Mouse (Mus musculus) brain, embryonic 14.5 days (tissue): ENCODE results near the gene Trabd. TPM values are rescaled to one million over a fixed set of nuclear protein-coding genes. Genes with fewer than 3 reads are reported as not detected.

Experiments used
- DNase-seq: peaks from one replicate; pipeline ENCODE4 v3.0.0-alpha.2; 2011; ENCODE audit warnings: low read depth
- CTCF ChIP-seq: fragments of 200-500 bp; IDR thresholded peaks from 2 replicates; pipeline ENCODE4 v1.5.1; 2012; ENCODE audit warnings: inconsistent platforms, mild to moderate bottlenecking, moderate library complexity, borderline replicate concordance; ENCODE audit not compliant: insufficient read depth, insufficient read length; ENCODE audit errors: extremely low read depth
- POLR2A ChIP-seq: fragments of 200-500 bp; IDR thresholded peaks from 2 replicates; pipeline ENCODE4 v1.6.1; 2012; ENCODE audit warnings: mild to moderate bottlenecking, inconsistent platforms, borderline replicate concordance; ENCODE audit not compliant: poor library complexity, insufficient read depth, insufficient read length, severe bottlenecking; ENCODE audit errors: extremely low read depth
- polyA plus RNA-seq: library from polyadenylated mRNA; depleted of rRNA; stranded (reverse); fragments of >200 nt; gene quantifications from 2 replicates; pipeline ENCODE4 v1.2.3, GENCODE M21; 2012

The Trabd gene
- polyA plus RNA-seq, 1 experiment: 40.8 TPM

DNA sequence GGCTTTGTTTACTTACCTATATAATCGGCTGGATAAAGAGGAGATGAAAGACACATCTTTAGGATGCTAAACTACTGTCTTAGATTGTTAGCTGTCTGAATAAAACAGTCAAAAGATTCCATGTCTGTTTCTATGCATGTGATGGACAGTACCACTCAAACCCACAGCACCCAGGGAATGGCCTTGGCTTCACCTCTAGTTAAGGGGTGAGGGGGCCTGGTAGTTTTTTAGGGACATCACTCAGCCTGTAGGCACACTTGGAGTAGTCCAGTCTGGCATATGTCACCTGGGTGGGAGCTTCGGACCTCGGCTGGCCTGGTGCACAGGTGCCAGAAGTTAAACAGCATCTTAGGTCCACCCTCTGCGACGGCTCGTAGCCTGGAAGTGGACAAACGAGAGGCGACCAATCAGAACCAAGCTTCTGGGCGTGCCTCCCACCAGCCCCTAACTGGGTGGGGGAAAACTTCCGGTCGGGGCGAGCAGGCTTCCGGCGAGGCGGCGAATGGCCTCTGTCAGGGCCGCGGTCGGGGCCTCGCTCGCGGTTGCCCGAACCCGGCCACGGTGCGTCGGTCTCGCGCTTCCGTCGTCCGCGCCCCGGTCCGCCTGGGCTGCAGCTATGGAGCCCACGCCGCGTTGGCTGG lies 13.8 kb downstream of the Trabd start, which contains the start of gene Selenoo:
TSS of gene Selenoo (plus strand) at position 478 of the 641 bp plus-strand sequence.
- peak; percentile 96 for DNase-seq
- TF ChIP-seq POLR2A (peak; percentile 97), CTCF (no peak)

DNA sequence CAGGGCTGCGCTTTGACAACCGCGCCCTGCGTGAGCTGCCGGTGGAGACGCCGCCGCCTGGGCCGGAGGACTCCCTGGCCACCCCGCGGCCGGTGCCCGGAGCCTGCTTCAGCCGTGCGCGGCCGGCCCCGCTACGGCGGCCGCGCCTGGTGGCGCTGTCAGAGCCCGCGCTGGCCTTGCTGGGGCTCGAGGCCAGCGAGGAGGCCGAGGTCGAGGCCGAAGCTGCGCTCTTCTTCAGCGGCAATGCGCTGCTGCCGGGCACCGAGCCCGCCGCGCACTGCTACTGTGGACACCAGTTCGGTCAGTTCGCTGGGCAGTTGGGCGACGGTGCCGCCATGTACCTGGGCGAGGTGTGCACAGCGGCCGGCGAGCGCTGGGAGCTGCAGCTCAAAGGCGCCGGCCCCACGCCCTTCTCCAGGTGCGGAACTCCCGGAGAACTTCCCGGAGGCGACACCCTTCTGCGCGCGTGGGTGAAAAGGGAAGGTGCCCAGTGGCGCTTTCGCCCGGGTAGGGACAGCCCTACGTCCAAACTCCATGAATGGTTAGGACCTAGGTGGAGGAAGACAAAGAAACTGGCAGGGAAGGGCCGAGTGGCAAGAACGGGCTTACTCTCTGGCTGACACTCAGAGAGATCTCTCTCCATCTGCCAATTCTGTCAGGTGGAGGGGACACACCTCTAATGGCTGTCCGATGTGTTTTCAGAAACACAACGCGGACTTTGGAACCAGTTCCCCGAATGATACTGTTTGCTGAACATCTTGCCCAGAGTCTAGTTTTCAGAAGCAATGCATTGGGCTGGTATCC lies 14.5 kb downstream of the Trabd start:
- DNase-seq: peak; percentile 13
- TF ChIP-seq POLR2A: no peak
- TF ChIP-seq CTCF: no peak

DNA sequence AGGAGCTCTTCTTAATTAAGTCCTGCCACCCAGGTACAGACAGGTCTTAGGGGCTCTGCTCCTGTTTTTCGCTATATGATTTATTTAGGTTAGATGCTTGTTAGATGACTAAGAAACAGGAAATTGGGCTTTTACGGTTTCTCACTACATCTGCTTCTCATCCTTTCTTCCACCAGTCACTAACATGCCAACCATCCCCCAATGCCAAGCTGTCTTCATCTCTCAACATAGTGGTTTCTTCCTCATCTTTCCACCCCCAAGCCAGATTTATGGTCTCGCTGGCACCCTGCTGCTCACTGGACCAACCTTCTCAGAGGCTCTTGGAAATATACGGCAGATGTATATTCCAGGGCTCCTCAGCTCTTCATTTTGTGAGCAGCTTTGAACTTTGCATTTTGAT lies 15.7 kb downstream of the Trabd start:
- TF ChIP-seq POLR2A: no peak
- TF ChIP-seq CTCF: no peak
- no peak for DNase-seq

DNA sequence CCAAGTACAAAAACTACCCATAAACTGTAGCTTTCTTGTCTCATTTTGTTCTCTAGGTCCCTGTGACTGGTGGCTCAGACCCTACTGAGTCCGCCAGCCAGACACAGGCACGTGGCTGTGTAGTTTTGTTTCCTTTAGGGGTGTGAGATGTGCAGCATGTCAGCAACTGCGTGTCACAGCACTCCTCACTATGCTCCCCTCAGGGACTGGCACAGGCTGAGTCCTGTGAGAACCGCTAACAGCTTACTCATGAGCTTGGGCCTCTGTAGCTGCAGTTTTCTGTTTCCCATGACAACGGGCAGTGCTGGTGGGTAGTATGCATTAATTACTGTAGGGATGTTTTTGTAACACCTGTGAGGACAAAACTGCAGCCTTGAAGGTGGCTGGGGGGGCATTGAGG lies 17.3 kb downstream of the Trabd start:
- TF ChIP-seq POLR2A: no peak
- no peak for TF ChIP-seq CTCF
- DNase-seq: no peak

DNA sequence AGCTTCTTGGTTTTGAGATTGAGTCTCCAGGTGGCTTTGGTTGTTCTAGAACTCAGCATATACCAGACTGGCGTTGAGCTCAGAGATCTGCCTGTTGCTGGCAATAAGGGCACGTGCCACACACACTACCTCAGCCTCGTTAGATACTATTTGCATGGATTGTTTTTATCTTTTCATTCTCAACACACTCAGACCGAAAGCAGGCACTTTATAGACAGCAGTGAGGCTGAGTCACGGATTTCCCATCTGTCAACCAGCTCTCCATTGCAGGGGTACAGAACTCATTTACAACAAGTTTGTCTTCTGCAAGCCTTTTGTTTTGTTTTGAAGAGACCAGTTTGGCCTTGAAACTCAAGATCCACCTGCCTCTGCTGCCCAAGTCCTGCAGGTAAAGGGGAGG lies 22.5 kb downstream of the Trabd start:
- DNase-seq: no peak
- TF ChIP-seq POLR2A: no peak
- TF ChIP-seq CTCF: no peak

DNA sequence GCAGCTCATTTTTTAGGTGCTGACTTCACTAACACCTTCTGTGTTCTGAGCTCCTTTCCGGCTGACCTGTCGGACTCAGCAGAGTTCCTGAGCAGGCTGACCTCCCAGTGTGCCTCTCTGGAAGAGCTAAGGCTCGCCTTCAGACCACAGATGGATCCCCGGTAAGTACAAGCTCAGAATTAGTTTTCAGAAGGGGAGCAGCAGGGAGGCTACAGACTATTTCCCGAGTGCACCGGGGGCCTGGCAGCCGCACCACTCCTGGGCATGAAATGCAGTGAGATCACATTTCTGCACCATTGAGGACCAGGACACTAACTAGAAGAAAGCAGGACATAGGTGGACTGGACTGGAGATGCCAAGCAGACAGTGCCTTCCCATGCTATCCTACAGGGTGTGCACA lies 23.7 kb downstream of the Trabd start:
- TF ChIP-seq POLR2A (no peak), CTCF (no peak)
- no peak for DNase-seq

DNA sequence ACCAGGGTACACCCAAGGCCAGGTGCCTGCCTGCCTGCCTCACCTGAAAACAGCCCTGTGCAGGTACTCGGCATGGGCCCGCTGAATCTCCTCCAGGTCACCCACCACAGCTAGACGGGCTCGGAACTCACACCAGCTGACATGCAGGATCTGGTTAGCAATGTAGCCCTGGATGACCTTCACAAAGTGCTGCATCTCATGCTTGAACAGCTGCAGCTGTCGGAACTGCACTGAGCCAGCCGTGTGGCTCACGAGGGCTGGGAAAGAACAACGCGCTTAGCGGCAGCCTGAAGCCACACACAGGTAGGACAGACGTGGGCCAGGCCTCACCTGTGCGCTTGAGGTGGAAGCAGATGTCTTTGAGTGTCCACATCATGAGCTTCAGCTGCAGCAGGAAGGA lies 25.9 kb downstream of the Trabd start:
- no peak for DNase-seq
- no peak for TF ChIP-seq CTCF
- TF ChIP-seq POLR2A: no peak

DNA sequence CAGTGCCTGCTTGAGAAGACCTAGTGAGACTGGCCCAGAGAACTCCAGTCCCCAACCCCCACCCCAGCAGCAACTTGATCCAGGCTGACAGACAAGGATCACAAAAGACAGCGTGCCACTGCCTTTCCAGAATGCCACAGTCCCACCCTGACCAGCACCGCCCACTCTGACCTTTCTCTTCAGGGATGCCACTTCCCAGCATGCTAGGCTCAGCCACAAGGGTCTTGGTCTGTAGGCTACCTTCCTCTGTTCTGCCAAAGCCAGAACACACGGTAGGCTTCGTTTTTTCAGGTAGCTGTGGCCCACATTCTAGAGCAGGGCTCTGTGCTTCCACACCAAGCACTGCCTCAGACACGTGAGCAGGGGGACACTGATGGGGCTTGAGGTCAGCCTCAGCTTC lies 27.7 kb downstream of the Trabd start:
- DNase-seq: no peak
- no peak for TF ChIP-seq POLR2A
- TF ChIP-seq CTCF: no peak

DNA sequence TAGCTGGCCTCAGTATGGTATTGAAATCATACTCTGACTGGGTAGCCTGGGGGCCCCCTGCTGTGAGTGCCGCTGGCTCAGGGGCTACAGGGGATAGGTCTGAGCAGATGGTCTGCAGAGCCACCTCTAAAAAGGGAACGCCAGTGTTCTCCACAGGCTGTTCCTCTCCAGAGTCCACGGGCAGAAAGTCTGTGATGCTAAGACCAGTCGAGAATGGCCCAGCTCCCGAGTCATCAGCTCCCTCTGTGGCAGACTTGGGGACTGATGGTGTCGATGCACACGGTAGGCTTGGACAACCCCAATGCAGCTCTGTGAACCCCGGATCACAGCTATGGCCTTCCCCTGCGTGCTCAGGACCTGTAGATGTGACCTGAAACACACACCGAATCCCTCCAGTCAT lies 29.0 kb downstream of the Trabd start:
- DNase-seq: no peak
- no peak for TF ChIP-seq CTCF
- no peak for TF ChIP-seq POLR2A

DNA sequence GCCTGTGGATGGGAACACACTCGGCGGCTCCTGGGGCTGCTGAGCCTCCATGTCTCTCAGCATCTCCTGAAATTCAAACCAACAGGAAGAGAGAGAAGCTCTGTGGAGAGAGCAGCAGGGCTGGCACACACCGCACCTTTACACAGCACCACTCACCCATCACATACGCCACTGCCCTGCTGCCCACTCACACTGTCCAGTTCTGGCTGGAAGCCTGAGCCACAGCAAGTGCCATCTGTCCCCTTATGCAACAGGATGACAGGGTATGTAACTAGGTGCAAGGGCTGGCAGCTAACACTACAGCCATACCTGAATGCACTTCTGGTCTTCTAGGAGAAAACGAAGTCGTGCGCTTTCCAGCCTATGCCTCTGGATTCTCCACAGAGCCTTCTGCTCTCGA lies 29.5 kb downstream of the Trabd start:
- no peak for DNase-seq
- TF ChIP-seq CTCF (no peak), POLR2A (no peak)

DNA sequence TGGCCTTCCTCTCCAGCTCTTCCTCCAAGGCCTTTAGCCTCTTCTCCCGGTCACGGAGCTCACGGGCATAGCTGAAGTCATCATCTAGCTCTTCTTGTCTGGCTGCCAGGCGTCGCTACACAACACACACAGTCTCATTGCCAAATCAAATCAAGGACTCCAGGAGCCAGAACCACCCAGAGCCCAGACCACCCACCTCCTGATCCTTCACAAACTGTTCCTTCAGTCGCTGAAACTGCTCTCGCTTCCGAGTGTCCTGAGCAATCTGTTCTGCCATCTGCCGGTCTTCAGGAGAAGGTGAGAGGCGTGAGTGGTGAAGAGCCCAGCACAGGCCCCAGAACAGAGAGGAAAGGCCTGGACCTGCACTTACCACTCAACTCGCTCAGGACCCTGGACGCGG lies 31.1 kb downstream of the Trabd start:
- TF ChIP-seq CTCF: no peak
- no peak for TF ChIP-seq POLR2A
- no peak for DNase-seq

DNA sequence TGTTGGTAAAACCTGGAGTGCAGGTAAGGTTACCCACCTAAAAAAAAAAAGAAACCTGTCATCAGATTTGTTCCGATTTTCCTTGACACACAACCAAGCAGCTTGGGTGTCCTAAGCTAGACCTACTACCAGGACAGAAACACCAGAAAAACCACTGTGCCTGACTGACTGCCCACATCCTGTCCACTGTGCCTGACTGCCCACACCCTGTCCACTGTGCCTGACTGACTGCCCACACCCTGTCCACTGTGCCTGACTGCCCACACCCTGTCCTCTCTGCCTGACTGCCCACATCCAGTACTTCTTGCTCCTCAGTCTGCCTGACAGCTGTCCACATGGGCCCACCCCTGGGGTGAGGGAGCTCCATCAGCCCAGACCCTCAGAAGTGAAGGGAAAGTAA lies 32.1 kb downstream of the Trabd start:
- TF ChIP-seq CTCF: no peak
- no peak for TF ChIP-seq POLR2A
- DNase-seq: no peak

DNA sequence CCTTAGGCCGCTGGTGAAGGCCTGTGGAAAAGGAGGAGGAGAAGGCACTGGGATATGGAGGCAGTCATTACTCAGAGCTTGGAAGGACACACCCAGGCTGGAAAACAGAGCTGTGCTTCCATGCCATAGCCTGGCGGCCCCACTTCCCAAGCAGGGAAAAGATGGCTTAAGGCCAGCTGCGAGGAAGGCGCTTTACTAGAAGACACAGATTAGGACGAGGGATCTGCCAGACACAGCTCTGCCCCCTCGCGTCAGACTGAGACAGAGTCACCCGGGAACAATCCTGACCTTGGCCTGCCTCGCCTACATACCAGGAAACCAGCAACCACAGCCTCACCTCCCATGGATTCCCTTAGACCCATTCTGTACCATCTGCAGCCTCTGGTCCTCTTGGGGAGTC lies 35.2 kb downstream of the Trabd start:
- DNase-seq: no peak
- no peak for TF ChIP-seq CTCF
